Mouse (Mus musculus) megakaryocyte, embryonic 14.5 days (primary cell): ENCODE results near the gene Arv1.

Experiments used
- FLI1 ChIP-seq: IDR thresholded peaks from 2 replicates; pipeline ENCODE4 v1.6.1; 2012; ENCODE audit warnings: low read length, inconsistent platforms, mixed read lengths
- GATA1 ChIP-seq: IDR thresholded peaks from 3 replicates; pipeline ENCODE4 v1.6.1; 2012; ENCODE audit warnings: mixed read lengths, low read length, inconsistent platforms, borderline replicate concordance

DNA sequence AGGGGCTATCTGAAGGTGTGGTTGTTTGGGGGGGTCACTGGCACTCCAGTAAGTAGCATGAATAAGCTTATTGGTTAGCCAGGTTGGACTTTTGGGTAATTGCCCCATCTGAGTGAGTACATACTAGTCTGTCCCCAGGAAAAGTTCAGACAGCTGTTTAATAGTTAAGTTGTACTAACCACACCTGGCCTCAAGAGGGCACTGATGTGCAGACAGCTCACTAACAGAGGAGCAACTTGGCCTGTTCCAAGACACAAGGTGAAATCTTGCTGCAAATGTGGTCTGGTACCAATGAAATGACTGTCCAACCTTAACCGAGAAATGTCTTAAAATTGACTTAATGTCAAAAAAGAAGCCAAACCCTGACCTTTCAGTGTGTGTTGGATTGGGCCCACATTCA lies 17.3 kb downstream of the Arv1 start:
- TF ChIP-seq GATA1 (no peak), FLI1 (no peak)
